Mouse (Mus musculus) activated CD4-positive, CD25-positive, alpha-beta regulatory T cell, adult 9 weeks (primary cell): ENCODE data around the gene Ago1. TPM values are rescaled to one million over a fixed set of nuclear protein-coding genes. Genes with fewer than 3 reads are reported as not detected.

ENCODE experiments used
- polyA plus RNA-seq: library from polyadenylated mRNA; unstranded; fragments of 100-300 nt; shearing (Covaris generic); gene quantifications from one replicate; pipeline ENCODE4 v1.2.1, GENCODE M21; 2017

The Ago1 gene
- 4.2 TPM for polyA plus RNA-seq

DNA sequence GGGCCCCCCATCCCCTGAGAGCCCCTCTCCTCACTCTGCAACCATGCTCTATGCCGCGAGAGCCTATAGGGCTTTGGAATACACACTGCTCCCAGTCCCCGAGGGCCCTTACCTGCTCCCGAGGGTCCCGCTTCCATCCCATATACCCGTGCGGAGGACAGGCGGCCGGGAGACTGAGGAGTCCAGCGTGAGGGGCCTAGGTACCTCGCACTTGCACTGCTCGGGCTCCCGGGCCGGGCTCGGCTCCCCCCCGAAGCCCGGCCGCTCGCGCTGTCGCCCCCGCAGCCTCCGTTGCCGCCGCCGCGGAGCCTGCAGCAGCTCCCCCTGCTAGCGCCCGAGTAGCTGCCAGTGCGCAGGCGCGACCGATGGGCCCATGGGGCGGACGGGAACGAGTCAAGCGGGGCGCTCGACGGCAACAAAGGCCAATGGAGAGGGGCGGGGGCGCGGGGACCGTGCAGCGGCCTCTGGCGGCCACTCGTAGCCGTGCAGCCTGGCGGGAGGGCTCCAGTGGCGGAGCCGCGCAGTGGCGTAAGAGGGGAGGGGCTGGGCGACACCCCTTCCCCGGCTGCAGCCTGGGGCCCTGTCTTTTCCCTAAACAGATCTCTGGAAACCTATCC, at the start of gene Ago1:
TSS of gene Ago1 (minus strand) at position 299 of the 617 bp plus-strand sequence.

DNA sequence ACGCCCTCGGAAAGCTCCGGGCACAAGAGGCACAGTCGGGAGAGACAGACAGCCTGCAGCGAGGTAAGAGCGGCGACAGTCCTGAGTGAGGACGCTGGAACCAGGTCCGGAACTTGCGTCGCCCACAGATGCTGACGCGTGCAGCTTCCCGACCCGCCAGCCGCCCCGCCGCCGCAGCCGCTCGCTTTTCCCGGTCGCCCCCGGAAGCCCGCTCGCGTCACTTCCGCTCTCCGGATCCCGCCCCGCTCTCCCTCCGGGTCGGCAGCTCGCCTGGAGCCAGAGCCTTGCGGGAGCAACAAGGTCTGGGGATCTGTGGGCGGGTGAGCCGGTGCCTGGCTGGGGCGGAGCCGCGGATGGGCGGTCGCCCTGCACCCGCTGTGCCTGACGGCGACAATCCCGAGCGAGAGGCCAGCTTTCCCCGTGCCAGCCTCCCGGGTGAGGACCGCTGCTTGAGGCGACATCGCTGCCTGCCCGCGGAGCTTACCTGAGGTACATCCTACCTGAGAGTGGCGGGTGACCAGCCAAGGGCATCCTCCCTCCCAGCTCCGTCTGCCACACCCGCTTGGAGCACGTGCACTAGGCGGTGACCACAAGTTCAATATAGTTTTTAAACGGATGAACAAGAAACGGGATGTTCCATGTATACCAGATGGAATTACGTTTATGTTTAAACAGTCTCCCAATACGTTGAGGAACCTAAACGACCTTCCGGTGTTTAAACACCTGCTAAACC, 38.9 kb downstream of the Ago1 start, which contains the start of gene Ago3:
TSS of gene Ago3 (minus strand) at position 210 of the 733 bp plus-strand sequence.

Other genes with a start within 250 kb of the Ago1 start
- 4.2 TPM for gene Map7d1, start 212.2 kb downstream of the Ago1 start, polyA plus RNA-seq
- 107 TPM for gene Trappc3, start 206.3 kb downstream of the Ago1 start, polyA plus RNA-seq
- not detected for gene Col8a2, start 181.8 kb downstream of the Ago1 start, polyA plus RNA-seq
- gene Adprhl2, start 146.9 kb downstream of the Ago1 start, polyA plus RNA-seq = 22.4 TPM
- gene Tekt2, start 142.9 kb downstream of the Ago1 start, polyA plus RNA-seq = 0.35 TPM
- gene Ago3, start 39.0 kb downstream of the Ago1 start, polyA plus RNA-seq = 27.9 TPM
- 0.44 TPM for gene Ago4, start 64.9 kb upstream of the Ago1 start, polyA plus RNA-seq
- gene Clspn, start 88.4 kb upstream of the Ago1 start, polyA plus RNA-seq = 5.3 TPM
- 0.10 TPM for gene 5730409E04Rik, start 141.2 kb upstream of the Ago1 start, polyA plus RNA-seq
- 336 TPM for gene Psmb2, start 209.0 kb upstream of the Ago1 start, polyA plus RNA-seq